Mouse (Mus musculus) neutrophil, adult 59 days (primary cell): Measurements from ENCODE around the gene Maged2. TPM values are rescaled to one million over a fixed set of nuclear protein-coding genes. Genes with fewer than 3 reads are reported as not detected.

Experiments used
- total RNA-seq, 2 experiments: library from RNA; stranded (reverse); gene quantifications; 1 replicate in 1 of 2; 2 replicates in 1 of 2; pipeline ENCODE4 v1.2.4; 2023

Gene Maged2
- total RNA-seq: under 1 TPM; 0.51 to 0.88 TPM

DNA sequence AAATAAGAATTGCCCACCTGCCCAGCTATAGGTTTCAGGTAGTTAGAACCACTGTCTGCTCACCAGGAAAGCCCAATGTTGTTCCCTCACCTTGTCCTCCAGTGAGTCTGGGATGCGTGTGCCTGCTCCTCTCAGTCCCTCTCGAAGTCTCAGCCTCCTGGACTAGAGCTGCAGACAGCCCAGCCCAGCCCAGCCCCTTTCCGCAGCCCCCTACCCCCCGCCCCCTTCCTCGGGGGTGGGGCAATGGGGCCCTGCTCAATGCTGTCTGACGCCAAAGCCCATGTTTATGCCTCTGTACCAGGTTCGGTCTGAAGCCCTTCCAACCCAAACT is at the start of gene Maged2:
TSS of gene Maged2 (minus strand) at position 207 of the 331 bp plus-strand sequence.

Other genes starting within 250 kb of the Maged2 start
- 1 to 10 TPM; 3.1 to 3.8 TPM for gene Pfkfb1, start 226.1 kb downstream of the Maged2 start, total RNA-seq
- 1 to 10 TPM; 8.0 to 9.4 TPM for gene Apex2, start 224.5 kb downstream of the Maged2 start, total RNA-seq
- gene Tro, start 156.8 kb downstream of the Maged2 start, total RNA-seq: not detected
- gene Gnl3l, start 203.0 kb upstream of the Maged2 start, total RNA-seq: 10 to 100 TPM; 14.8 to 18.4 TPM
- gene Fgd1, start 231.8 kb upstream of the Maged2 start, total RNA-seq: under 1 TPM; 0.44 to 0.73 TPM